In the genomic region with DNA sequence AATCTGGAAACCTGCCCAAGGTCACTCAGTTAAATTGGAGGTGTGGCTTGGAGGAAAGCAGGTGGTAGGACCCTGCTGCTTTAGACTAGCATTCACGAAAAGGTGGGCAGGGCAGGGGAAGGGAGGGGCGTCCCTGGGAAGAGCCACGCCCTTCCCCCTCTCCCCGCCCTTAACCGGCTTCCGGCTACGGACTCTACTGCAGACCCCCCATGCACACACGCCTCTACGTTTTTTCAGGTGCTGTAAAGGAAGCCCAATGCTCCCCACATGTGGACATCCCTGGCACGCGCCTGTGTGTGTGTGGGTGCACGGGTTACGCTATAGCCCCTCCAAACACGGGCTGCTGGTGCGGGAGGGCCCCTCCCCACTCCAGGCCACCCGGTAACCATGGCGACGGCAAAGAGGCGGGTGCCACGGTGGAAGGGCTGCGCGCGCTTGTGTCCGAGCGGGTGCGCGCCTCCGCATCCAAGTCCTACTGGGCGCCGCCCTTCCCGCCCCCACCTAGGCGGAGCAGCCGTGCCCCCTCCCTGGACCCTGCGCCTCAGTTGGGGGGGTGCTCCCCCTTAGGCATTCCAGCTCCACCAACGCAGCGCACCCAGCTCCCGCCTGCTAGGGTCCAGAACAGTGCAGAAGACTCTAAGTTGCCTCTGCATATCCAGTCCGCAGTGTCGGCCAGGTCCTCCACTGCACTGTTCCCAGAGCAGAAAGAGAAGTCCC, we compare ENCODE assay signal across 8 mouse cellular contexts. TPM values are rescaled to one million over a fixed set of nuclear protein-coding genes. Genes with fewer than 3 reads are reported as not detected.
A peak's percentile ranks its signal among the peaks of the same experiment; 100 is the strongest.
DNase-seq lines count a peak whose midpoint lies in the region; ATAC-seq lines count a peak whose summit lies in the region.

No protein-coding gene starts in this region.

- peak overlapping the region; percentile 75 for H3K4me2 ChIP-seq in intestine, embryonic 14.5 days (ENCODE audit: low read length)

- no peaks in the 10 kb centered on the region for H3K27me3 ChIP-seq in intestine, embryonic 14.5 days (replicated peaks; ENCODE audit: control insufficient read depth, insufficient read depth, low read length)

- peaks cover 42% of the 10 kb centered on the region for H3K4me1 ChIP-seq in intestine, embryonic 14.5 days (replicated peaks; ENCODE audit: control insufficient read depth, insufficient read depth, low read length)

- H3K27ac ChIP-seq in intestine, embryonic 14.5 days (ENCODE audit: low read depth) = peak overlapping the region; percentile 12; the same call in 1 of the 2 replicates

- intact Hi-C loops in left cerebral cortex, postnatal 10 days (cut with DNase I) = no loop called here

- peak; percentile 80 for ATAC-seq in intestine, embryonic 14.5 days (replicated peaks; ENCODE audit: low FRiP score, low TSS enrichment, low read depth)
- peak; percentile 13; the same call in 1 of the 2 replicates for ATAC-seq in megakaryocyte-erythroid progenitor cell, adult 5-6 weeks (replicated peaks; ENCODE audit: low FRiP score, low TSS enrichment, poor library complexity, severe bottlenecking)

- 1% methylated on average over 39 of the region's 39 CpGs for WGBS in intestine, embryonic 14.5 days

- H3K9ac ChIP-seq in intestine, embryonic 14.5 days (ENCODE audit: low read length) = peak overlapping the region; percentile 30

- DNase-seq in heart, adult 11 months = peak; percentile 96
- no peak for DNase-seq in heart, adult 8-10 months (ENCODE audit: low spot score)
- peak; percentile 39 for DNase-seq in cerebellum, adult 9-10 months
- peak; percentile 50 to 67 for DNase-seq in frontal cortex, postnatal 10 days (ENCODE audit: low spot score in 2 of 2)
- peak; percentile 87 for DNase-seq in intestine, embryonic 14.5 days (ENCODE audit: low spot score)
- peak; percentile 60 to 86 for DNase-seq in left cerebral cortex, postnatal 10 days (ENCODE audit: extremely low spot score in 1 of 2, low spot score in 2 of 2)
- peak; percentile 50 to 54 for DNase-seq in right cerebral cortex, postnatal 36 days (ENCODE audit: low spot score in 2 of 2)

- no peaks in the 10 kb centered on the region for H3K9me3 ChIP-seq in intestine, embryonic 14.5 days (ENCODE audit: control insufficient read depth, low read length)

- H3K36me3 ChIP-seq in intestine, embryonic 14.5 days (ENCODE audit: control insufficient read depth, insufficient read depth, low read length) = peaks cover 26% of the 10 kb centered on the region

- H3K4me3 ChIP-seq in intestine, embryonic 14.5 days (ENCODE audit: low read depth, low read length) = peak overlapping the region; percentile 44

RNA-seq across cellular contexts. Expression of a gene that starts 30.5 kb away (rescaled TPM):
- total RNA-seq in heart, adult 8-10 months (2022) = 1 to 10 TPM; 3.6 to 6.8 (median 4.6) TPM
- 69.1 and 73.6 TPM in 2 replicates for polyA plus RNA-seq in intestine, embryonic 14.5 days (2014; fragmentation: Nextera tagmentation; extraction: Ambion mirVana)
- 100 to 1,000 TPM; 176 to 196 TPM for total RNA-seq in left cerebral cortex, postnatal 10 days (2021)
- not detected in 2 replicates for total RNA-seq in megakaryocyte-erythroid progenitor cell, adult 5-6 weeks (2014; fragmentation: Nextera tagmentation)
- total RNA-seq in megakaryocyte-erythroid progenitor cell, adult 5-6 weeks (2017) = 0.04 TPM in 1 of 2 replicates, not detected in the other

Comparison
In these comparisons a context has a peak if more than half of its experiments do, and no peak if none do; other contexts are left out.
1. RNA of a gene that starts 30.5 kb away (total RNA-seq): 176 to 196 TPM in left cerebral cortex, postnatal 10 days; 3.6 to 6.8 TPM in heart, adult 8-10 months and 0.04 TPM in megakaryocyte-erythroid progenitor cell, adult 5-6 weeks; every median in the first group is over 10 times any median in the second.